Mouse (Mus musculus): ENCODE results near the gene Pacrg. TPM values are rescaled to one million over a fixed set of nuclear protein-coding genes. Genes with fewer than 3 reads are reported as not detected.
A peak's percentile ranks its signal among the peaks of the same experiment; 100 is the strongest.

Pacrg gene
- polyA plus RNA-seq, 1 experiment from 2014 or later = 7.4 TPM

GRCm38 (mm10) chr17:10473175-10473574 is 366.9 kb downstream of the Pacrg start:
- H3K4me3 ChIP-seq (replicated peaks) = no peak overlapping the region
- no peaks in the 10 kb centered on the region for H3K36me3 ChIP-seq (replicated peaks)
- no peak overlapping the region for H3K4me2 ChIP-seq
- H3K9ac ChIP-seq = no peak overlapping the region
- H3K27ac ChIP-seq = no peak overlapping the region
- no peaks in the 10 kb centered on the region for H3K9me3 ChIP-seq
- H3K27me3 ChIP-seq = no peaks in the 10 kb centered on the region
- no peak for ATAC-seq (ENCODE audit: low FRiP score)
- H3K4me1 ChIP-seq = peaks cover 9% of the 10 kb centered on the region; the same call in 1 of the 2 replicates
- 92% methylated on average over 6 of the region's 6 CpGs for WGBS

- WGBS = 89% methylated on average over 9 of the region's 9 CpGs
- H3K27ac ChIP-seq = no peak overlapping the region
- no peak overlapping the region for H3K4me2 ChIP-seq
- H3K4me1 ChIP-seq = no peaks in the 10 kb centered on the region
- H3K9ac ChIP-seq = no peak overlapping the region
- H3K36me3 ChIP-seq (replicated peaks) = no peaks in the 10 kb centered on the region
- no peak for ATAC-seq (ENCODE audit: low FRiP score)
- no peak overlapping the region for H3K4me3 ChIP-seq (replicated peaks)
- no peaks in the 10 kb centered on the region for H3K27me3 ChIP-seq
- no peaks in the 10 kb centered on the region for H3K9me3 ChIP-seq
These were observed 370.1 kb downstream of the Pacrg start for GRCm38 (mm10) chr17:10469874-10470568.

GRCm38 (mm10) chr17:10467102-10467501 is 373.0 kb downstream of the Pacrg start:
- H3K4me1 ChIP-seq = no peaks in the 10 kb centered on the region
- H3K27ac ChIP-seq = no peak overlapping the region
- no peak overlapping the region for H3K4me3 ChIP-seq (replicated peaks)
- H3K36me3 ChIP-seq (replicated peaks) = no peaks in the 10 kb centered on the region
- H3K27me3 ChIP-seq = no peaks in the 10 kb centered on the region
- no peak overlapping the region for H3K9ac ChIP-seq
- ATAC-seq (ENCODE audit: low FRiP score) = no peak
- 89% methylated on average over 3 of the region's 3 CpGs for WGBS
- H3K9me3 ChIP-seq = no peaks in the 10 kb centered on the region
- no peak overlapping the region for H3K4me2 ChIP-seq

- H3K4me1 ChIP-seq = no peaks in the 10 kb centered on the region
- no peak overlapping the region for H3K4me2 ChIP-seq
- H3K27ac ChIP-seq = no peak overlapping the region
- H3K9me3 ChIP-seq = no peaks in the 10 kb centered on the region
- H3K9ac ChIP-seq = no peak overlapping the region
- no peaks in the 10 kb centered on the region for H3K36me3 ChIP-seq (replicated peaks)
- no peaks in the 10 kb centered on the region for H3K27me3 ChIP-seq
- 87% methylated on average over 6 of the region's 6 CpGs for WGBS
- ATAC-seq (ENCODE audit: low FRiP score) = no peak
- H3K4me3 ChIP-seq (replicated peaks) = no peak overlapping the region
These were observed 374.6 kb downstream of the Pacrg start for GRCm38 (mm10) chr17:10465467-10465866.

GRCm38 (mm10) chr17:10464700-10465099 is 375.4 kb downstream of the Pacrg start:
- H3K27ac ChIP-seq = no peak overlapping the region
- H3K4me1 ChIP-seq = no peaks in the 10 kb centered on the region
- 65% methylated on average over 3 of the region's 3 CpGs for WGBS
- H3K27me3 ChIP-seq = no peaks in the 10 kb centered on the region
- H3K9me3 ChIP-seq = no peaks in the 10 kb centered on the region
- no peaks in the 10 kb centered on the region for H3K36me3 ChIP-seq (replicated peaks)
- H3K4me2 ChIP-seq = no peak overlapping the region
- H3K4me3 ChIP-seq (replicated peaks) = no peak overlapping the region
- no peak for ATAC-seq (ENCODE audit: low FRiP score)
- H3K9ac ChIP-seq = no peak overlapping the region

GRCm38 (mm10) chr17:10463626-10464025 is 376.5 kb downstream of the Pacrg start:
- 94% methylated on average over 3 of the region's 3 CpGs for WGBS
- no peaks in the 10 kb centered on the region for H3K4me1 ChIP-seq

GRCm38 (mm10) chr17:10460916-10461315 is 379.2 kb downstream of the Pacrg start:
- Histone ChIP-seq H3K27me3 (no peaks in the 10 kb centered on the region), H3K4me1 (no peaks in the 10 kb centered on the region), H3K4me3 (replicated peaks) (no peak overlapping the region), H3K9me3 (no peaks in the 10 kb centered on the region), H3K9ac (no peak overlapping the region), H3K27ac (no peak overlapping the region), H3K4me2 (no peak overlapping the region), H3K36me3 (replicated peaks) (no peaks in the 10 kb centered on the region)
- no peak for ATAC-seq (ENCODE audit: low FRiP score)
- 93% methylated on average over 4 of the region's 4 CpGs for WGBS

More at GRCm38 (mm10) chr17:10463626-10464025, 376.5 kb downstream of the Pacrg start:
- H3K4me2 ChIP-seq = no peak overlapping the region
- H3K27ac ChIP-seq = no peak overlapping the region
- H3K27me3 ChIP-seq = no peaks in the 10 kb centered on the region
- no peak for ATAC-seq (ENCODE audit: low FRiP score)
- H3K36me3 ChIP-seq (replicated peaks) = no peaks in the 10 kb centered on the region
- H3K4me3 ChIP-seq (replicated peaks) = no peak overlapping the region
- H3K9ac ChIP-seq = no peak overlapping the region
- H3K9me3 ChIP-seq = no peaks in the 10 kb centered on the region

- H3K4me2 ChIP-seq = no peak overlapping the region
- ATAC-seq (ENCODE audit: low FRiP score) = no peak
- no peaks in the 10 kb centered on the region for H3K36me3 ChIP-seq (replicated peaks)
- H3K27me3 ChIP-seq = no peaks in the 10 kb centered on the region
- no peaks in the 10 kb centered on the region for H3K4me1 ChIP-seq
- no peaks in the 10 kb centered on the region for H3K9me3 ChIP-seq
- no peak overlapping the region for H3K27ac ChIP-seq
- no peak overlapping the region for H3K9ac ChIP-seq
- no peak overlapping the region for H3K4me3 ChIP-seq (replicated peaks)
These were observed 381.4 kb downstream of the Pacrg start for GRCm38 (mm10) chr17:10458743-10459142.

- H3K27ac ChIP-seq = no peak overlapping the region
- no peak for ATAC-seq (ENCODE audit: low FRiP score)
- H3K4me2 ChIP-seq = no peak overlapping the region
- WGBS = 86% methylated on average over 4 of the region's 4 CpGs
- H3K36me3 ChIP-seq (replicated peaks) = no peaks in the 10 kb centered on the region
- H3K4me3 ChIP-seq (replicated peaks) = no peak overlapping the region
- H3K4me1 ChIP-seq = peaks cover 6% of the 10 kb centered on the region
- H3K9ac ChIP-seq = no peak overlapping the region
- no peaks in the 10 kb centered on the region for H3K27me3 ChIP-seq
- H3K9me3 ChIP-seq = no peaks in the 10 kb centered on the region
These were observed 383.7 kb downstream of the Pacrg start for GRCm38 (mm10) chr17:10456409-10456808.

GRCm38 (mm10) chr17:10455961-10456360 is 384.1 kb downstream of the Pacrg start:
- H3K4me1 ChIP-seq = peaks cover 11% of the 10 kb centered on the region
- 91% methylated on average over 7 of the region's 7 CpGs for WGBS
- H3K4me3 ChIP-seq (replicated peaks) = no peak overlapping the region
- H3K36me3 ChIP-seq (replicated peaks) = no peaks in the 10 kb centered on the region
- no peak overlapping the region for H3K27ac ChIP-seq
- no peak for ATAC-seq (ENCODE audit: low FRiP score)
- no peak overlapping the region for H3K9ac ChIP-seq
- no peak overlapping the region for H3K4me2 ChIP-seq
- H3K27me3 ChIP-seq = no peaks in the 10 kb centered on the region
- H3K9me3 ChIP-seq = no peaks in the 10 kb centered on the region

GRCm38 (mm10) chr17:10454406-10454805 is 385.7 kb downstream of the Pacrg start:
- H3K4me3 ChIP-seq (replicated peaks) = no peak overlapping the region
- no peak overlapping the region for H3K4me2 ChIP-seq
- H3K4me1 ChIP-seq = peaks cover 23% of the 10 kb centered on the region
- H3K27me3 ChIP-seq = no peaks in the 10 kb centered on the region
- ATAC-seq (ENCODE audit: low FRiP score) = no peak
- H3K27ac ChIP-seq = no peak overlapping the region
- H3K9ac ChIP-seq = no peak overlapping the region
- 91% methylated on average over 8 of the region's 8 CpGs for WGBS
- no peaks in the 10 kb centered on the region for H3K36me3 ChIP-seq (replicated peaks)
- no peaks in the 10 kb centered on the region for H3K9me3 ChIP-seq

- ATAC-seq (ENCODE audit: low FRiP score) = no peak
- no peak overlapping the region for H3K4me2 ChIP-seq
- H3K27ac ChIP-seq = no peak overlapping the region
- 73% methylated on average over 3 of the region's 3 CpGs for WGBS
- H3K9me3 ChIP-seq = no peaks in the 10 kb centered on the region
- H3K4me1 ChIP-seq = peaks cover 31% of the 10 kb centered on the region
- no peak overlapping the region for H3K9ac ChIP-seq
- no peak overlapping the region for H3K4me3 ChIP-seq (replicated peaks)
- H3K27me3 ChIP-seq = no peaks in the 10 kb centered on the region
- no peaks in the 10 kb centered on the region for H3K36me3 ChIP-seq (replicated peaks)
These were observed 387.3 kb downstream of the Pacrg start for GRCm38 (mm10) chr17:10452801-10453200.

GRCm38 (mm10) chr17:10451306-10452077 is 388.6 kb downstream of the Pacrg start:
- Histone ChIP-seq H3K36me3 (replicated peaks) (no peaks in the 10 kb centered on the region), H3K4me2 (0 out of 2 replicates have a peak overlapping the region, but pooled peaks have one; percentile 6), H3K27me3 (no peaks in the 10 kb centered on the region), H3K4me1 (peaks cover 31% of the 10 kb centered on the region), H3K27ac (peak overlapping the region; percentile 70), H3K9ac (no peak overlapping the region), H3K9me3 (no peaks in the 10 kb centered on the region), H3K4me3 (replicated peaks) (no peak overlapping the region)
- WGBS = 40% methylated on average over 10 of the region's 10 CpGs
- peak; percentile 58; the same call in 1 of the 2 replicates for ATAC-seq (ENCODE audit: low FRiP score)
